Mouse (Mus musculus) liver, embryonic 13.5 days (tissue): ENCODE data around the gene Ror2. TPM values are rescaled to one million over a fixed set of nuclear protein-coding genes. Genes with fewer than 3 reads are reported as not detected.

ENCODE experiments used
- ATAC-seq: fragments of 200-750 bp; cut with Nextera tagmentation; 2 replicates; pipeline ENCODE4 v1.8.0; 2017; ENCODE audit warnings: low read depth, mild to moderate bottlenecking, moderate number of reproducible peaks, moderate library complexity
- DNase-seq: peaks from one replicate; pipeline ENCODE4 v3.0.0; 2022
- H3K27ac ChIP-seq: fragments of 300-500 bp; sonication (generic); 2 replicates; pipeline ENCODE4 v1.5.1; 2015; ENCODE audit warnings: moderate library complexity, mild to moderate bottlenecking, inconsistent platforms
- H3K27me3 ChIP-seq: fragments of 300-500 bp; sonication (generic); 2 replicates; pipeline ENCODE4 v1.6.1; 2015; ENCODE audit warnings: mild to moderate bottlenecking, inconsistent platforms
- H3K36me3 ChIP-seq: fragments of 300-500 bp; sonication (generic); 2 replicates; pipeline ENCODE4 v1.6.1; 2015; ENCODE audit warnings: mild to moderate bottlenecking, inconsistent platforms
- H3K4me1 ChIP-seq: fragments of 300-500 bp; sonication (generic); replicated peaks from 2 replicates; pipeline ENCODE4 v1.6.1; 2015; ENCODE audit warnings: inconsistent platforms
- H3K4me2 ChIP-seq: fragments of 300-500 bp; sonication (generic); 2 replicates; pipeline ENCODE4 v1.6.1; 2015; ENCODE audit warnings: inconsistent platforms, mild to moderate bottlenecking, moderate library complexity
- H3K4me3 ChIP-seq: fragments of 300-500 bp; sonication (generic); replicated peaks from 2 replicates; pipeline ENCODE4 v1.5.1; 2015; ENCODE audit warnings: mild to moderate bottlenecking, inconsistent platforms
- H3K9ac ChIP-seq: fragments of 300-500 bp; sonication (generic); 2 replicates; pipeline ENCODE4 v1.6.1; 2015; ENCODE audit warnings: mild to moderate bottlenecking, inconsistent platforms
- H3K9me3 ChIP-seq: fragments of 300-500 bp; sonication (generic); replicated peaks from 2 replicates; pipeline ENCODE4 v1.6.1; 2016; ENCODE audit warnings: inconsistent platforms
- WGBS: fragments of 180-500 bp; shearing (Covaris S2); methylation state at CpG from one replicate; pipeline ENCODE4 v1.1.7; 2015; ENCODE audit not compliant: insufficient replicate concordance; 5-methylcytosine and 5-hydroxymethylcytosine counted together
- polyA plus RNA-seq: library from polyadenylated mRNA; unstranded; fragments of >200 nt; fragmentation: Nextera tagmentation; extraction: Ambion mirVana; gene quantifications from 2 replicates; pipeline ENCODE4 v1.2.1, GENCODE M21; 2015

Ror2 gene
- polyA plus RNA-seq, 1 experiment from 2014 or later, result 0.25 TPM

- no peak overlapping the region for H3K27ac ChIP-seq
- H3K4me2 ChIP-seq, result no peak overlapping the region
- no peaks in the 10 kb centered on the region for H3K4me1 ChIP-seq
- 84% methylated on average over 23 of the region's 23 CpGs for WGBS
- H3K36me3 ChIP-seq, result no peaks in the 10 kb centered on the region
- no peak for DNase-seq
- H3K9ac ChIP-seq, result no peak overlapping the region
- no peaks in the 10 kb centered on the region for H3K27me3 ChIP-seq
- no peaks in the 10 kb centered on the region for H3K9me3 ChIP-seq
- H3K4me3 ChIP-seq, result no peak overlapping the region
- no peak for ATAC-seq
Observed at GRCm38 (mm10) chr13:53086552-53087282, 199.2 kb downstream of the Ror2 start.

GRCm38 (mm10) chr13:53081846-53082245 lies 204.1 kb downstream of the Ror2 start:
- 60% methylated on average over 6 of the region's 6 CpGs for WGBS
- Histone ChIP-seq H3K9ac (no peak overlapping the region), H3K4me1 (no peaks in the 10 kb centered on the region), H3K4me3 (no peak overlapping the region), H3K27ac (no peak overlapping the region), H3K36me3 (no peaks in the 10 kb centered on the region), H3K9me3 (no peaks in the 10 kb centered on the region), H3K27me3 (no peaks in the 10 kb centered on the region), H3K4me2 (no peak overlapping the region)
- no peak for ATAC-seq
- no peak for DNase-seq

DNA sequence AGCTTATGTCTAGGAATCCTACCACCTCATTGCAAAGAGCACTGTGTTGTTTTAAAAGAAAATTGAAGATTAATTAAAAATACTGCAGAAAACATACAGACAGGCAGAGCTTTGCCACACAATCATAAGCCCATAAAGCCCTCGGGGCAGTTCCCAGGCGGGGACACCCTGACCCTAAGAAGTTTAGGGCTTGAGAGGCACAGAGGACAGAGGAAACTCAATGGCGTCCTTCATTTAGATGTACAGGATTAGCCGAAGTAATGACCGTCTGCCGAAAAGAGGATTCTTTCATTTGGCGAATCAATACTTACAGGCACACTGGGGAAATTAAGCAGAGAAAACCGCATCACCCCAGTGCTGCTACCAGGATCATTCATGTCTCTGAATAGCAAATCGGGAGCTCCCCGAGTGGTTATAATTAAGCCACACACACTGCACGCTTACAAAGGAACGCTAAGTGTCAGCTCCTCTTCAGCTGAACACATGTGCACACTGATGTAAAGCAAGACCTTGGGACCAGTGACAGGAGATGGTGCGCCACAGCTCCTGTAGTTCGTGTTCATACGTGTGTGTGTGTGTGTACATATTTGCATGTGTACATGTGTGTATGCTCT lies 208.1 kb downstream of the Ror2 start:
- DNase-seq (no peak), ATAC-seq (no peak)
- Histone ChIP-seq H3K4me1 (no peaks in the 10 kb centered on the region), H3K27me3 (no peaks in the 10 kb centered on the region), H3K4me2 (no peak overlapping the region), H3K9ac (no peak overlapping the region), H3K36me3 (no peaks in the 10 kb centered on the region), H3K9me3 (no peaks in the 10 kb centered on the region), H3K4me3 (no peak overlapping the region), H3K27ac (no peak overlapping the region)
- WGBS, result 73% methylated on average over 15 of the region's 15 CpGs

GRCm38 (mm10) chr13:53075006-53075405 lies 210.9 kb downstream of the Ror2 start:
- 53% methylated on average over 5 of the region's 5 CpGs for WGBS

DNA sequence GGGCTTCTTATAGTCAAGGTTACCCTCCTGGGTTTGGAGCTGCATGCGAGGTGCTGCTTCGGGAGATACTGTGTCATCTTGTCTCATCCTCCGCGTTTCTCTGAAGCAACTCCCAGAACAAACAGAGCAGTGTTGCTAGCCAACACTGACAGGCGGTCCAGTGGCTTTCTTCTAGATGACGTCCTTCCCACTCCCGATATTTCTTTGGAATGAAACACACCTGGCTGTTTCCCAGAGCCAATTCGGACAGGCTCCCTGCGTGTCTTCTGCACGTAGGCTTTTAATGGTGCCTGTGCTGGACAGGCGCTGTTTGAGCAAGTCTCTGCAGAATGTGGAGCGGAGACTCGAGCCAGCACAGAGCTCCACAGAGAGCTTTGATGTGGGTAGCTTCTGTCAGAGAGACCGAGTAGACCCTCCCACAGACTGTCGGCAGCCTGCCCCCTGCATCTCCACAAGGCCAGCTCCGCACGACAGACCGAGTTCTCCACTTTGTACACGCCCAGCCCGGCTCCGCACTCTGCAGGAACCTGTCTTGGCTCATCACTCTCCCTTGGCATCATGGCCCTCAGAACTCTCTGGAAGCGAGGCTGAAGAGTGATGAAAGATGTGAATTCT lies 216.7 kb downstream of the Ror2 start:
- H3K27ac ChIP-seq, result no peak overlapping the region
- WGBS, result 70% methylated on average over 22 of the region's 22 CpGs
- no peak overlapping the region for H3K9ac ChIP-seq
- H3K36me3 ChIP-seq, result no peaks in the 10 kb centered on the region
- no peaks in the 10 kb centered on the region for H3K9me3 ChIP-seq
- H3K4me3 ChIP-seq, result no peak overlapping the region
- ATAC-seq, result no peak
- no peaks in the 10 kb centered on the region for H3K4me1 ChIP-seq
- H3K27me3 ChIP-seq, result no peaks in the 10 kb centered on the region
- no peak for DNase-seq
- no peak overlapping the region for H3K4me2 ChIP-seq

More at GRCm38 (mm10) chr13:53075006-53075405, 210.9 kb downstream of the Ror2 start:
- Histone ChIP-seq H3K9ac (no peak overlapping the region), H3K4me3 (no peak overlapping the region), H3K36me3 (no peaks in the 10 kb centered on the region), H3K4me1 (no peaks in the 10 kb centered on the region), H3K4me2 (no peak overlapping the region), H3K9me3 (no peaks in the 10 kb centered on the region), H3K27ac (no peak overlapping the region), H3K27me3 (no peaks in the 10 kb centered on the region)
- ATAC-seq (no peak), DNase-seq (no peak)

DNA sequence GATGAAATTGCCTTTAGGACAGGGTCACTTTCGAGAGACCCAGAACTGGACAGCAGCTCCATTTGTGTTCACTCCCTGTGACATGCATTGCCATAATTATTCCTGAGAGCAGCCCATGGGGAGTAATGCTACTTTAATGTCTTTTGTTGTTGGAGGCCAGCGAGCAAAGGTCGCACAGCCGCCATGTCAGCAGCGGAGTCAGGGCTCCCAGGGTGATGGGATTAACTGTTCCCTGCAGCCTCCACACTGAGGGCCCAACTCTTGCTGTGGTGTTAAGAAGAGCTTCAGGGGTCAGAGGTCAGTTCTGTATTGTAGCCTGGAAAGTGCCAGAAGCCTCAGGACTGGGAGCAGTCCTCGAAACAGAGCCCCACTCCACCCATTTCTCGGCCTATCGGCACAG lies 217.5 kb downstream of the Ror2 start:
- ATAC-seq (no peak), DNase-seq (no peak)
- Histone ChIP-seq H3K9me3 (no peaks in the 10 kb centered on the region), H3K9ac (no peak overlapping the region), H3K27ac (no peak overlapping the region), H3K4me3 (no peak overlapping the region), H3K36me3 (no peaks in the 10 kb centered on the region), H3K4me1 (no peaks in the 10 kb centered on the region), H3K4me2 (no peak overlapping the region), H3K27me3 (no peaks in the 10 kb centered on the region)
- 75% methylated on average over 8 of the region's 8 CpGs for WGBS

DNA sequence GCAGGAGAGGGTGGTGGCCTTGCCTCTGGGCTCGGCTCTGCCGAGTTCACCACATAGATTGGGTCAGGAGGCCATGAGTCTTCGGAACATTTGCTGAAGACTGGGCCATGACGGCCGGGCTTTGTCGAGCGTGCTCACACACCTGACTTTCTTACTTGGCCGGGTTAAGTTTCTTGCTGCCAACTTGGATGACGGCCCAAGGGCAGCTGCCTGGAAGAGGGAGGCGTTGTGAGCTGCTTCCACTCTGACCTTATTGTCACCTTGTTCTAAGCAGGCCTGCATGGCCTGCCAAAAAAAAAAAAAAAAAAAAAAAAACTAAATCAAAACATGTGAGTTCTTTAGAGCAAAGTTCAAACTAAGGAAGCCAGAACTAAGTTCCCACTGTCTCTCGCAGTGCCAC lies 218.0 kb downstream of the Ror2 start:
- H3K9ac ChIP-seq, result no peak overlapping the region
- ATAC-seq (no peak), DNase-seq (no peak)
- no peaks in the 10 kb centered on the region for H3K36me3 ChIP-seq
- no peak overlapping the region for H3K4me2 ChIP-seq
- no peak overlapping the region for H3K27ac ChIP-seq
- H3K9me3 ChIP-seq, result no peaks in the 10 kb centered on the region
- no peak overlapping the region for H3K4me3 ChIP-seq
- H3K4me1 ChIP-seq, result no peaks in the 10 kb centered on the region
- no peaks in the 10 kb centered on the region for H3K27me3 ChIP-seq
- 77% methylated on average over 11 of the region's 11 CpGs for WGBS

DNA sequence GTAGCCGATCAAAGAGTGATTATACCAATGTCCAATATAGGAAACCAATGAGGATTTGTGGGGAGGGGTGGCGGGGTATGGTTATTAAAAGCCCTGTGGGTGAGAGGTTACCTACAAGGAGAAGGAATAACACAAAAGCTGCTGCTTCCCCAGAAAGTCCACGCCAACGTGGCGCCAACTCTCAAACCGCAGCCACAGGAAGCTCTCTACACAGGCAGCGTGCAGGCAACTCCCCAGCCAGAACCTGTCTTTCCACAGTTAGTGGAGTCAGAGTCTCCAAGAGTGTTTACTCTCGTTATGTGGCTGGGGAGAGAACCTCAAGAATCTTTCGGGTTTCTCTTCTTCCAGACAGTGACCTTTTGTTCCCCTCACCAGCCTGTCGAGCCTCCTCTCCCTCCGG lies 220.8 kb downstream of the Ror2 start:
- Histone ChIP-seq H3K9ac (no peak overlapping the region), H3K4me1 (no peaks in the 10 kb centered on the region), H3K4me2 (no peak overlapping the region), H3K27ac (no peak overlapping the region), H3K27me3 (no peaks in the 10 kb centered on the region), H3K9me3 (no peaks in the 10 kb centered on the region), H3K4me3 (no peak overlapping the region), H3K36me3 (no peaks in the 10 kb centered on the region)
- ATAC-seq (no peak), DNase-seq (no peak)
- 63% methylated on average over 11 of the region's 11 CpGs for WGBS

- Histone ChIP-seq H3K27ac (no peak overlapping the region), H3K4me1 (no peaks in the 10 kb centered on the region), H3K36me3 (no peaks in the 10 kb centered on the region), H3K9ac (no peak overlapping the region), H3K4me3 (no peak overlapping the region), H3K4me2 (no peak overlapping the region), H3K9me3 (no peaks in the 10 kb centered on the region), H3K27me3 (no peaks in the 10 kb centered on the region)
- DNase-seq (no peak), ATAC-seq (no peak)
- 54% methylated on average over 1 of the region's 1 CpGs for WGBS
Observed at GRCm38 (mm10) chr13:53064681-53065080, 221.2 kb downstream of the Ror2 start.

Other genes with a start within 250 kb of the Ror2 start
- gene Sptlc1, start 91.3 kb upstream of the Ror2 start, polyA plus RNA-seq, result 14.0 and 15.5 TPM in 2 replicates
- gene Msx2, start 186.9 kb upstream of the Ror2 start, polyA plus RNA-seq, result 0.06 TPM in 1 of 2 replicates, not detected in the other